8 mouse cellular contexts compared by ENCODE assay signal in genomic region chr1:156042481-156042880, GRCm38 (mm10). TPM values are rescaled to one million over a fixed set of nuclear protein-coding genes. Genes with fewer than 3 reads are reported as not detected.
DNase-seq lines count a peak whose midpoint lies in the region; ATAC-seq lines count a peak whose summit lies in the region.

No protein-coding gene starts in this region.

- ATAC-seq in erythroblast, adult 5-6 weeks (replicated peaks; ENCODE audit: low FRiP score, poor library complexity, severe bottlenecking) = no peak
- ATAC-seq in lung, embryonic 15.5 days (ENCODE audit: borderline replicate concordance, extremely low read depth, low FRiP score, low TSS enrichment) = no peak
- ATAC-seq in neural tube, embryonic 15.5 days (ENCODE audit: low FRiP score) = no peak

- H3K36me3 ChIP-seq in erythroblast, embryonic 14.5 days (ENCODE audit: control insufficient read depth) = peaks cover 72% of the 10 kb centered on the region
- peaks cover 19% of the 10 kb centered on the region for H3K36me3 ChIP-seq in lung, embryonic 15.5 days
- H3K36me3 ChIP-seq in limb, embryonic 10.5 days = peaks cover 54% of the 10 kb centered on the region
- peaks cover 3% of the 10 kb centered on the region for H3K36me3 ChIP-seq in neural tube, embryonic 15.5 days

- H3K9ac ChIP-seq in lung, embryonic 15.5 days = no peak overlapping the region
- no peak overlapping the region for H3K9ac ChIP-seq in neural tube, embryonic 15.5 days (replicated peaks)

- H3K9me3 ChIP-seq in erythroblast, embryonic 14.5 days (ENCODE audit: control insufficient read depth, low read length) = no peaks in the 10 kb centered on the region
- H3K9me3 ChIP-seq in lung, embryonic 15.5 days = no peaks in the 10 kb centered on the region
- no peaks in the 10 kb centered on the region for H3K9me3 ChIP-seq in limb, embryonic 10.5 days (replicated peaks)
- no peaks in the 10 kb centered on the region for H3K9me3 ChIP-seq in neural tube, embryonic 15.5 days (replicated peaks)

- 81% methylated on average over 5 of the region's 5 CpGs for WGBS in lung, embryonic 15.5 days
- WGBS in limb, embryonic 10.5 days = 92% methylated on average over 5 of the region's 5 CpGs
- WGBS in neural tube, embryonic 15.5 days = 92% methylated on average over 5 of the region's 5 CpGs

- H3K27ac ChIP-seq in lung, embryonic 15.5 days = no peak overlapping the region
- no peak overlapping the region for H3K27ac ChIP-seq in limb, embryonic 10.5 days
- H3K27ac ChIP-seq in neural tube, embryonic 15.5 days (replicated peaks) = no peak overlapping the region

- no peaks in the 10 kb centered on the region for H3K27me3 ChIP-seq in erythroblast, embryonic 14.5 days (ENCODE audit: control insufficient read depth)
- H3K27me3 ChIP-seq in lung, embryonic 15.5 days = no peaks in the 10 kb centered on the region
- no peaks in the 10 kb centered on the region for H3K27me3 ChIP-seq in limb, embryonic 10.5 days (ENCODE audit: low read depth, poor library complexity, severe bottlenecking)
- H3K27me3 ChIP-seq in neural tube, embryonic 15.5 days (replicated peaks) = no peaks in the 10 kb centered on the region

- H3K4me2 ChIP-seq in lung, embryonic 15.5 days = peak overlapping the region; percentile 81; the same call in 1 of the 2 replicates
- H3K4me2 ChIP-seq in neural tube, embryonic 15.5 days = peak overlapping the region; percentile 57; the same call in 1 of the 2 replicates

- H3K4me1 ChIP-seq in erythroblast, embryonic 14.5 days (ENCODE audit: control insufficient read depth) = peaks cover 59% of the 10 kb centered on the region
- peaks cover 15% of the 10 kb centered on the region for H3K4me1 ChIP-seq in lung, embryonic 15.5 days
- H3K4me1 ChIP-seq in limb, embryonic 10.5 days = peaks cover 16% of the 10 kb centered on the region
- H3K4me1 ChIP-seq in neural tube, embryonic 15.5 days = peaks cover 23% of the 10 kb centered on the region

- peak overlapping the region; percentile 83 for H3K4me3 ChIP-seq in erythroblast, embryonic 14.5 days (replicated peaks)
- peak overlapping the region; percentile 65; the same call in 1 of the 2 replicates for H3K4me3 ChIP-seq in lung, embryonic 15.5 days
- H3K4me3 ChIP-seq in limb, embryonic 10.5 days = peak overlapping the region; percentile 60; the same call in 1 of the 2 replicates
- no peak overlapping the region; the same call in 1 of the 2 replicates for H3K4me3 ChIP-seq in neural tube, embryonic 15.5 days (replicated peaks)

- DNase-seq in lung, postnatal 4 days = no peak
- no peak for DNase-seq in limb, embryonic 10.5 days (ENCODE audit: low spot score)
- no peak for DNase-seq in cerebellum, adult 8-10 months
- no peak for DNase-seq in frontal cortex, adult 2 months (ENCODE audit: extremely low spot score in 1 of 2, low spot score in 1 of 2)

RNA-seq across cellular contexts. Expression of gene Tor1aip1, which starts 6.2 kb away (rescaled TPM):
- 2.6 and 3.1 TPM in 2 replicates for polyA plus RNA-seq in erythroblast, embryonic 14.5 days (2012)
- total RNA-seq in erythroblast, adult 5-6 weeks (2015; ENCODE audit: low replicate concordance) = 65.9 and 70.0 TPM in 2 replicates
- 58.6 and 67.1 TPM in 2 replicates for total RNA-seq in erythroblast, adult 5-6 weeks (2017; ENCODE audit: low replicate concordance)
- 43.6 and 50.9 TPM in 2 replicates for polyA plus RNA-seq in lung, embryonic 15.5 days (2015; fragmentation: Nextera tagmentation; extraction: Ambion mirVana)
- 39.1 and 43.0 TPM in 2 replicates for polyA plus RNA-seq in limb, embryonic 10.5 days (2016; fragmentation: Nextera tagmentation; extraction: Ambion mirVana)
- polyA plus RNA-seq in neural tube, embryonic 15.5 days (2015; fragmentation: Nextera tagmentation; extraction: Ambion mirVana) = 20.4 and 22.6 TPM in 2 replicates
- 21.4 and 22.3 TPM in 2 replicates for polyA plus RNA-seq in frontal cortex, adult 2 months (2012; rRNA removed)

RNA-seq across cellular contexts. Expression of gene Tor1aip2, which starts 7.3 kb away (rescaled TPM):
- 1.4 and 1.8 TPM in 2 replicates for polyA plus RNA-seq in erythroblast, embryonic 14.5 days (2012)
- 131 and 134 TPM in 2 replicates for total RNA-seq in erythroblast, adult 5-6 weeks (2015; ENCODE audit: low replicate concordance)
- total RNA-seq in erythroblast, adult 5-6 weeks (2017; ENCODE audit: low replicate concordance) = 130 and 147 TPM in 2 replicates
- 105 and 110 TPM in 2 replicates for polyA plus RNA-seq in lung, embryonic 15.5 days (2015; fragmentation: Nextera tagmentation; extraction: Ambion mirVana)
- 114 and 116 TPM in 2 replicates for polyA plus RNA-seq in limb, embryonic 10.5 days (2016; fragmentation: Nextera tagmentation; extraction: Ambion mirVana)
- 60.0 and 75.9 TPM in 2 replicates for polyA plus RNA-seq in neural tube, embryonic 15.5 days (2015; fragmentation: Nextera tagmentation; extraction: Ambion mirVana)
- 46.3 and 46.6 TPM in 2 replicates for polyA plus RNA-seq in frontal cortex, adult 2 months (2012; rRNA removed)

Comparison
In these comparisons a context has a peak if more than half of its experiments do, and no peak if none do; other contexts are left out.
1. RNA of gene Tor1aip2, which starts 7.3 kb away (polyA plus RNA-seq): 114 to 116 TPM in limb, embryonic 10.5 days, 105 to 110 TPM in lung, embryonic 15.5 days, 60.0 to 75.9 TPM in neural tube, embryonic 15.5 days and 46.3 to 46.6 TPM in frontal cortex, adult 2 months; 1.4 to 1.8 TPM in erythroblast, embryonic 14.5 days; every median in the first group is over 10 times any median in the second.